Mouse (Mus musculus) R1 (cell line): ENCODE measurements around the gene Gm5773.
A peak's percentile ranks its signal among the peaks of the same experiment; 100 is the strongest.
"Not testable (repeated sequence)": the region's sequence is repeated elsewhere in the genome, so short reads cannot be mapped to it uniquely, and the experiment has no call there.

Source experiments
- DNase-seq: peaks from one replicate; pipeline ENCODE4 v3.0.0-alpha.2; 2018; ENCODE audit warnings: low read depth, low spot score

Gene Gm5773

GRCm38 (mm10) chr3:93772700-93773099 is at the start of gene Gm5773:
Gene Gm5773 (plus strand): TSS chr3:93773000.
- DNase-seq = not testable (repeated sequence)

GRCm38 (mm10) chr3:93745475-93745874 is 27.3 kb upstream of the Gm5773 start:
- not testable (repeated sequence) for DNase-seq

DNA sequence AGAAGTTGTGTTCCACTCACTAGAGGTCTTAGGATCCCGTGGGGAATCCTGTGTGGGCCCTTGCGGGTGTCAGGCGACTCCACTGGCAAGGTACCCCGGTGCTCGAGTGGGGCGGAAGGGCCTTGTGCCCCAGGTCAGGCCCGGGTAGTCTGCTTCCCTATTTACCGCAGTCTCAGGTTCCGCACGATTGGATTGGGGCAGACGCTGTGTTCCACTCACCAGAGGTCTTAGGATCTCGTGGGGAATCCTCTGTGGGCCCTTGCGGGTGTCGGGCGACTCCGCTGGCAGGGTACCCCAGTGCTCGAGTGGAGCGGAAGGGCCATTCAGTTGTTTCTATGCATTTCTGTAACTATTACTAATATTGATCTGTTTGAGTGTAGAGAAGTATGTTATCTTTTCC is 18.8 kb upstream of the Gm5773 start:
- DNase-seq = not testable (repeated sequence)

- not testable (repeated sequence) for DNase-seq
Measured at GRCm38 (mm10) chr3:93796098-93796497, 23.3 kb downstream of the Gm5773 start, which contains the start of gene Tdpoz4. Gene Tdpoz4 (plus strand): TSS chr3:93796398.

DNA sequence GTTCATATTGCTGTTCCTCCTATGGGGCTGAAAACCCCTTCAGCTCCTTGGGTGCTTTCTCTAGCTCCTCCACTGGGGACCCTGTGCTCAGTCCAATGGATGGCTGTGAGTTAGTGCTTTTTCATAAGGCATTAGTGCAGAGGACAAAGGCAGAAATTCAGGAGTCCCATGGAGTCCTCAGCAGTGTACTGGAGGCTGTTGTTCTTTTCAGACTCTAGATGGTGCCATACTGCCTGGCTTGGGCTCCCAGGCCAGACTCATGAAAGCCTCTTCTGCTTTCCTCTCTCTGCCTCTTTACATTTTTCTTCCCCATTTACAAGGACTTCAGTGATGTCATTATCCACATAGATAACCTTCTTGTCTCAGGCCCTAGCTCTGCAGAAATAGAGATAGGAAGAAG is 40.5 kb downstream of the Gm5773 start:
- DNase-seq = peak; percentile 71
